Mouse (Mus musculus): Measurements from ENCODE around the gene Bcl3. TPM values are rescaled to one million over a fixed set of nuclear protein-coding genes. Genes with fewer than 3 reads are reported as not detected.

The Bcl3 gene
- total and polyA plus RNA-seq, 3 experiments: 0.71 to 6.6 TPM; not detected in 1

DNA sequence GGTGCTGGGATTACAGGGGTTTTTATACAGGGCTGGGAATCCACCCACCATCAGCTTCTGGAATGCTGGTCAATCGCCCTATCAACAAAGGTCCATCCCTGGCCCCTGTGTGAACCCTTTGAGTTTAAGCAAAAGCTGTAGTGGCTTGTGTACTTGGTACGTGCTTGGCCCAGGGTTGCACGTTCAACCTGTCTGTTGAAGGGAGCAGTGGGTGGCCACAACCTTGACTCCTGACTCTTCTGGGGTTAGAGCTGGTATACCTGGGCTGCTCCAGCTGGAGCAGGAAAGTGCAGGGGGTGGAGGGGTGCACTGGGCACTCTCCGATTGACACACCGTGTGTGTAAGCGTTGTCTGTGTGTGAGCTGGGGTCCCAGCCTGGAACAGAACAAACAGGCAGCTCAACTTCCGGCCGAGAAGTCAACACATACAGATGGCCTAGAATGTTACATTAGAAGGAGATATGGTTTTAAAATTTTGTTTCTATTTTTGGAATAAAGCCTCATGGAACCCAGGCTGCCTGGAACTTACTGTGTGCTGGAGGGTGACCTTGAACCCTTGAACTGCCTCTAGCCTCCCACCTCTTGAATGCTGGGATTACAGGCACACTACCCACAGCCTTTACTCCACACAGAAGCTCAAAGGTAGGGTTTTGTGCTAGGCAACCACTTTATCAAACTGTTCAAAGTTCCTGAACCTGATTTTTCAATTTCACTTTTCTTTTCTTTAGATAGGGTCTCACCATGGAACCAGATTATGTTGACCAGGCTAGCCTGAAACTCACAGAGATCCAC, 42.9 kb upstream of the Bcl3 start:
- no peak for DNase-seq (ENCODE audit: low spot score)
- Histone ChIP-seq H3K4me1 (ENCODE audit: insufficient read depth, low read depth, low read length) (peaks cover 5% of the 10 kb centered on the region), H3K36me3 (replicated peaks) (no peaks in the 10 kb centered on the region), H3K27me3 (ENCODE audit: insufficient read depth, low read length) (peaks cover 8% of the 10 kb centered on the region; the same call in 1 of the 2 replicates), H3K4me3 (ENCODE audit: low read depth, low read length) (no peak overlapping the region), H3K9me3 (replicated peaks) (no peaks in the 10 kb centered on the region)
- TF ChIP-seq POLR2AphosphoS5 (IDR thresholded peaks at IDR 0.05; ENCODE audit: insufficient replicate concordance, low read depth, low read length) (no peak), GATA1 (IDR thresholded peaks at IDR 0.05; ENCODE audit: borderline replicate concordance, low read length) (no peak), CTCF (IDR thresholded peaks at IDR 0.05; ENCODE audit: low read depth, low read length) (no peak), GATA2 (IDR thresholded peaks at IDR 0.05; ENCODE audit: borderline replicate concordance, low read depth, low read length) (no peak), TAL1 (conservative IDR thresholded peaks at IDR 0.05; ENCODE audit: low read depth, low read length) (no peak)
- ATAC-seq (ENCODE audit: extremely low read depth, insufficient number of reproducible peaks, low FRiP score, poor library complexity, severe bottlenecking): no peak

DNA sequence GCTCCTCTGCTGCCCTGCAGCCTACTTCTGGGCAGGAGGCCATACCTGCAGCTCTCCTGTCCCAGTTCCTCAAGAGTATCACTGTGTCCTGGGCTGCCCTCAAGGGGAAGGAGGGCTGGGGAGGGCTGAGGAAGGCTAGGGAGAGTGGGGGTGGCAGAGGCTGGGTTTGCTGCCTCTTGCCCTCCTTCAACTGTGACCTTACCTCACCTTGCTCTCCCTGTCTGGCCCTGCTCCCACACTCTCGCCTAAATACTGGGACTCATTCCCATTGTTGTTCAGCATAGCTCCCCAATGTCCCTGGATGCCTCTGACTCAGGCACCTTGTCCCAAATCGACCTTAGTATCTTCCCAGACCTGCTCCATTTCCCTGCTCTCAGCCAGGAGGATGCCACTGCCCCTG, 41.7 kb upstream of the Bcl3 start:
- no peaks in the 10 kb centered on the region for H3K36me3 ChIP-seq (replicated peaks)
- TF ChIP-seq CTCF (IDR thresholded peaks at IDR 0.05; ENCODE audit: low read depth, low read length): no peak
- TF ChIP-seq GATA2 (IDR thresholded peaks at IDR 0.05; ENCODE audit: borderline replicate concordance, low read depth, low read length): no peak
- no peak for TF ChIP-seq TAL1 (conservative IDR thresholded peaks at IDR 0.05; ENCODE audit: low read depth, low read length)
- no peak for TF ChIP-seq GATA1 (IDR thresholded peaks at IDR 0.05; ENCODE audit: borderline replicate concordance, low read length)
- TF ChIP-seq POLR2AphosphoS5 (IDR thresholded peaks at IDR 0.05; ENCODE audit: insufficient replicate concordance, low read depth, low read length): no peak
- no peak for DNase-seq (ENCODE audit: low spot score)
- no peaks in the 10 kb centered on the region for H3K4me1 ChIP-seq (ENCODE audit: insufficient read depth, low read depth, low read length)
- no peak for ATAC-seq (ENCODE audit: extremely low read depth, insufficient number of reproducible peaks, low FRiP score, poor library complexity, severe bottlenecking)
- peaks cover 16% of the 10 kb centered on the region; the same call in 1 of the 2 replicates for H3K27me3 ChIP-seq (ENCODE audit: insufficient read depth, low read length)
- no peak overlapping the region for H3K4me3 ChIP-seq (ENCODE audit: low read depth, low read length)
- no peaks in the 10 kb centered on the region for H3K9me3 ChIP-seq (replicated peaks)

DNA sequence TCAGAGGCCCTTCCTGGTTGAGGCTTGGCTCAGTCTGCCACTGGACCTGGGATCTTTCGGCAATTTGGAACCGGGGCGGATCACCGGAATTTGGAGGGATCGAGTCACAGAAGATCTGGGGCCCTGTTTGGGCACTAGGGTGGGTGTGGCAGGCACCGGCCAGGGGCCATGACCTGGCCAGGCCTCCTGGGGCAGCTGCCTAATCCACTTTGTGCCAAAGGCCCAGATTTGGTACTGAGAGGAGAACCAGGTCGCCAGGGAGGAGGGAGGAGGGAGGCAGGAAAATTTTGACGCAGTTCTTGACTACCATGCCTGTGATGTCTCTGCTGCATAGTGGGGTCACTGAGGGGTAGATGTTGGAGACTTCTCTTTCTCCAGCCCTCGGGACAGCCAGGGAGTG, 38.6 kb upstream of the Bcl3 start, which contains the start of gene Ceacam16:
Ceacam16 (minus strand) TSS at position 101 of the 400 bp plus-strand sequence.
- no peaks in the 10 kb centered on the region for H3K36me3 ChIP-seq (replicated peaks)
- no peak for ATAC-seq (ENCODE audit: extremely low read depth, insufficient number of reproducible peaks, low FRiP score, poor library complexity, severe bottlenecking)

DNA sequence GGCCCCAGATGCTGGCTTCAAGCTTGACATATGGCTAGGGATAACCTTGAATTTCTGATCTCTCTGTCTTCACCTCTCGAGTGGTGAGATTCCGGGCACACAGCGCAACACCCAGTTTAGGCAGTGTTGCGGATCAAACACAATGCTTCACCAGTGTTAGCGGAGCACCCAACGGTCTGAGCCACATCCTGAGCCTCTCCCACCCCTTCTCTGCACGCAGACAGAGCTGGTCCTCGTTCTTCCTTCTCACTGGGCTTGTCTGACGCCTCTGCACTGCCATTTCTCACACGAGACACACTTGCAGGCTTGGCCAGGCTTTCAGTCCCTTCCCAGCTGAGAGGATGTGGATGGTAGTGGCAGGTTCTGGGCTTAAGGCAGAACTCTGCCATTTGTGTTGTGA, 37.2 kb upstream of the Bcl3 start:
- TF ChIP-seq GATA2 (IDR thresholded peaks at IDR 0.05; ENCODE audit: borderline replicate concordance, low read depth, low read length): no peak
- no peak for TF ChIP-seq TAL1 (conservative IDR thresholded peaks at IDR 0.05; ENCODE audit: low read depth, low read length)
- no peak for TF ChIP-seq CTCF (IDR thresholded peaks at IDR 0.05; ENCODE audit: low read depth, low read length)
- TF ChIP-seq POLR2AphosphoS5 (IDR thresholded peaks at IDR 0.05; ENCODE audit: insufficient replicate concordance, low read depth, low read length): no peak
- TF ChIP-seq GATA1 (IDR thresholded peaks at IDR 0.05; ENCODE audit: borderline replicate concordance, low read length): no peak
- DNase-seq (ENCODE audit: low spot score) (no peak), ATAC-seq (ENCODE audit: extremely low read depth, insufficient number of reproducible peaks, low FRiP score, poor library complexity, severe bottlenecking) (no peak)
- Histone ChIP-seq H3K9me3 (replicated peaks) (no peaks in the 10 kb centered on the region), H3K4me3 (ENCODE audit: low read depth, low read length) (no peak overlapping the region), H3K4me1 (ENCODE audit: insufficient read depth, low read depth, low read length) (no peaks in the 10 kb centered on the region), H3K27me3 (ENCODE audit: insufficient read depth, low read length) (peaks cover 26% of the 10 kb centered on the region; the same call in 1 of the 2 replicates), H3K36me3 (replicated peaks) (no peaks in the 10 kb centered on the region)

More for the DNA sequence above, 38.6 kb upstream of the Bcl3 start, which contains the start of gene Ceacam16:
- DNase-seq (ENCODE audit: low spot score): no peak
- Histone ChIP-seq H3K4me3 (ENCODE audit: low read depth, low read length) (no peak within 1 kb of the TSS), H3K4me1 (ENCODE audit: insufficient read depth, low read depth, low read length) (no peaks in the 10 kb centered on the region), H3K27me3 (ENCODE audit: insufficient read depth, low read length) (peaks cover 22% of the 10 kb centered on the region; the same call in 1 of the 2 replicates), H3K9me3 (replicated peaks) (no peaks in the 10 kb centered on the region)
- TF ChIP-seq GATA2 (IDR thresholded peaks at IDR 0.05; ENCODE audit: borderline replicate concordance, low read depth, low read length) (no peak), POLR2AphosphoS5 (IDR thresholded peaks at IDR 0.05; ENCODE audit: insufficient replicate concordance, low read depth, low read length) (no peak)

DNA sequence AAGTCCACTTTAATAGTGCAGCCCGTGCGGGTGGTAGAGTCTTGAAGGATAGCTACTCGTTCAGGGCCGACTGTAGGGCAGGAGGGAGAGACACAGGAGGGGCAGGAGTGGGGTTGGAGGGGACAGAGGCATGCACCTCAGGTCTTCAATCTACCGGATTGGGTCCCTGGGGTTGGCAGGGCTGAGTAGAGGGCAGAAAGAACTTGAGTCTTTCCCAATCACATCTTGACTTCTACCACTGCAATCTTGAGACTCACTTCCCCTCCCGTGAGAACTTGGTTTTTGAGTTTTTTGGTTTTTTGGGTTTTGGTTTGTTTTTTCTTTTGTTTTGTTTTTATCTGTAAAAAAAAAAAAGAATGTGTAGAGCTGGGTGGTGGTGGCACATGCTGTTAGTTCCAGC, 33.7 kb upstream of the Bcl3 start:
- Histone ChIP-seq H3K4me3 (ENCODE audit: low read depth, low read length) (no peak overlapping the region), H3K27me3 (ENCODE audit: insufficient read depth, low read length) (peaks cover 26% of the 10 kb centered on the region; the same call in 1 of the 2 replicates), H3K4me1 (ENCODE audit: insufficient read depth, low read depth, low read length) (no peaks in the 10 kb centered on the region), H3K9me3 (replicated peaks) (no peaks in the 10 kb centered on the region), H3K36me3 (replicated peaks) (no peaks in the 10 kb centered on the region)
- ATAC-seq (ENCODE audit: extremely low read depth, insufficient number of reproducible peaks, low FRiP score, poor library complexity, severe bottlenecking): no peak
- no peak for DNase-seq (ENCODE audit: low spot score)
- TF ChIP-seq POLR2AphosphoS5 (IDR thresholded peaks at IDR 0.05; ENCODE audit: insufficient replicate concordance, low read depth, low read length) (no peak), GATA2 (IDR thresholded peaks at IDR 0.05; ENCODE audit: borderline replicate concordance, low read depth, low read length) (no peak), TAL1 (conservative IDR thresholded peaks at IDR 0.05; ENCODE audit: low read depth, low read length) (no peak), GATA1 (IDR thresholded peaks at IDR 0.05; ENCODE audit: borderline replicate concordance, low read length) (no peak), CTCF (IDR thresholded peaks at IDR 0.05; ENCODE audit: low read depth, low read length) (no peak)

DNA sequence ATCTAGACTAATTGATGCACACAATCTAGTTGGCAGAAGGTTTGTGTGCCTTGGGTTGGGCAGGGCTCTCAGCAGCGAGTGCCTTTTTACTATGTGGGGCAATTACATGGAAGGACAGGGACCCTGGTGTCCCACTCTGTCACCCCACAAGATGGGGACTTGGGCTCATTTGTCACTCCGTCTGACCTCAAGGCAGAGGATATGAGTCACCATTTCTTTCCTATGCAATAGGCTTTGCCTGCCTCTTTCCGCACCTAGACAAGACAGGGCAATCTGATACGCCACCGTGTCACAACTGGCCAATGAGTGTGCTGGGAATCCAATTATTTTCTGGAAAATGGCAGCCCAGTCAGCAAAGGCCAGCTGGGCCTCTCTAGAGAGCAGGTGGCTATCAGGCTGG, 33.1 kb upstream of the Bcl3 start:
- TF ChIP-seq CTCF (IDR thresholded peaks at IDR 0.05; ENCODE audit: low read depth, low read length): no peak
- no peak for TF ChIP-seq GATA1 (IDR thresholded peaks at IDR 0.05; ENCODE audit: borderline replicate concordance, low read length)
- no peak for DNase-seq (ENCODE audit: low spot score)
- Histone ChIP-seq H3K36me3 (replicated peaks) (no peaks in the 10 kb centered on the region), H3K9me3 (replicated peaks) (no peaks in the 10 kb centered on the region), H3K4me1 (ENCODE audit: insufficient read depth, low read depth, low read length) (no peaks in the 10 kb centered on the region), H3K27me3 (ENCODE audit: insufficient read depth, low read length) (peaks cover 21% of the 10 kb centered on the region; the same call in 1 of the 2 replicates), H3K4me3 (ENCODE audit: low read depth, low read length) (no peak overlapping the region)
- ATAC-seq (ENCODE audit: extremely low read depth, insufficient number of reproducible peaks, low FRiP score, poor library complexity, severe bottlenecking): no peak
